In the genomic region with DNA sequence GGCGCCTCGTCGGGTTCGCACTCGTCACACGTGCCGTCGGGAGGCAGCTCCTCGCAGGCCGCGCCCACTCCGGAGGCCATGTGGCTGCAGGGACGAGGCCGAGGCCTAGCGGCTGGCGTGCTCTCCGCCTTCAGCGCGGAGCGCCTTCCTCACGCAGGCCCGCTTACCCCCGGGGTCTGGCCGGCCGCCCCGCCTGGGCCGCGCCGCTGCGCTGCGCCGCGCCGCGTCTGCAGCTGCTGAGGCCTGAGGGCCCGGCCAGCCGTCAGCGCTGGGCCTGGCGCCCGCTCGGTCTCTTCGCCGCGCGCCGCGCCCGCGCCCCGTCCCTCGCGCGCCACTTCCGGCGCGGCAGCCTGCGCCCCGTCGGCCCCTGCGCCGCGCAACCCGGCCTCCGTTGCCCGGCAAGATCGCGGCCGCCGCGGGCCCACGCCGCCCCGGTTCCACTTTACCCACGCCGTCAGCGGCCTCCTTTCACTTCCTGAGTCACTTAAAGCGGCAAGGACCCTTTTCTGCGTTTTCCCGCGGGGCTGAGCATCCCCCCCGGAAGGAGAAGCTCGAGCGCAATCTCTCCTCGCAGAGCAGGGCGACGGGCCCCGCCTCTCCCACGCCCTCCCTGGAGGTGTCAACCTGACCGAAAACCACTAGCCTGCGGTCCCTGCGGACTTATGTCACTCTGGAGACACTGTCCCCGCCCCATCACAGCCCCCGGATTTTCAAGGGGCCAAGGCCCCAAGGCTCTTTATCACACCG, we compare ENCODE assay signal across 8 mouse cellular contexts. TPM values are rescaled to one million over a fixed set of nuclear protein-coding genes. Genes with fewer than 3 reads are reported as not detected.
A peak's percentile ranks its signal among the peaks of the same experiment; 100 is the strongest.
DNase-seq lines count a peak whose midpoint lies in the region; ATAC-seq and TF ChIP-seq lines count a peak whose summit lies in the region.

No protein-coding gene starts in this region.

- WGBS in forebrain, embryonic 16.5 days, result under 1% methylated on average over 90 of the region's 94 CpGs
- WGBS in lung, adult 2 months, result under 1% methylated on average over 94 of the region's 94 CpGs
- under 1% methylated on average over 94 of the region's 94 CpGs for WGBS in neural tube, embryonic 15.5 days

- H3K9ac ChIP-seq in forebrain, embryonic 16.5 days (replicated peaks; ENCODE audit: low read depth, low read length), result peak overlapping the region; percentile 93
- peak overlapping the region; percentile 79 for H3K9ac ChIP-seq in neural tube, embryonic 15.5 days (replicated peaks)

- no peaks in the 10 kb centered on the region for H3K27me3 ChIP-seq in G1E (ENCODE audit: insufficient read depth, low read length)
- no peaks in the 10 kb centered on the region for H3K27me3 ChIP-seq in forebrain, embryonic 16.5 days (replicated peaks; ENCODE audit: control insufficient read depth, insufficient read depth, low read length)
- no peaks in the 10 kb centered on the region for H3K27me3 ChIP-seq in neural tube, embryonic 15.5 days (replicated peaks)

- no peak for TF ChIP-seq CTCF in G1E (IDR thresholded peaks at IDR 0.05; ENCODE audit: low read depth, low read length)
- TF ChIP-seq CTCF in layer of hippocampus, adult 2 months (conservative IDR thresholded peaks at IDR 0.05), result no peak
- no peak for TF ChIP-seq CTCF in lung, adult 2 months (IDR thresholded peaks at IDR 0.05; ENCODE audit: insufficient read depth, low read length)

- H3K4me3 ChIP-seq in G1E (ENCODE audit: low read depth, low read length), result peak overlapping the region; percentile 79
- H3K4me3 ChIP-seq in forebrain, embryonic 16.5 days (replicated peaks; ENCODE audit: low read length), result peak overlapping the region; percentile 73
- H3K4me3 ChIP-seq in layer of hippocampus, adult 2 months, result peak overlapping the region; percentile 79
- H3K4me3 ChIP-seq in lung, adult 2 months (replicated peaks; ENCODE audit: extremely low read depth, low read depth, low read length), result peak overlapping the region; percentile 57
- H3K4me3 ChIP-seq in neural tube, embryonic 15.5 days (replicated peaks), result peak overlapping the region; percentile 89

- H3K36me3 ChIP-seq in G1E (replicated peaks), result peaks cover 13% of the 10 kb centered on the region
- H3K36me3 ChIP-seq in forebrain, embryonic 16.5 days (ENCODE audit: control insufficient read depth, insufficient read depth), result no peaks in the 10 kb centered on the region
- H3K36me3 ChIP-seq in neural tube, embryonic 15.5 days, result no peaks in the 10 kb centered on the region

- intact Hi-C loops in heart, postnatal 36 days (cut with DNase I), result loop anchor here (1.0 to 5.0 kb wide), 4 partner anchors 52 to 308 kb away; partner anchors contain the start of genes Fjx1 and Ldlrad3

- peaks cover 9% of the 10 kb centered on the region for H3K9me3 ChIP-seq in G1E (replicated peaks)
- H3K9me3 ChIP-seq in forebrain, embryonic 16.5 days (ENCODE audit: control insufficient read depth, low read length), result no peaks in the 10 kb centered on the region
- no peaks in the 10 kb centered on the region for H3K9me3 ChIP-seq in neural tube, embryonic 15.5 days (replicated peaks)

- H3K4me2 ChIP-seq in forebrain, embryonic 16.5 days (ENCODE audit: low read length), result peak overlapping the region; percentile 87
- H3K4me2 ChIP-seq in neural tube, embryonic 15.5 days, result peak overlapping the region; percentile 83

- H3K27ac ChIP-seq in forebrain, embryonic 16.5 days (ENCODE audit: low read length), result peak overlapping the region; percentile 96
- peak overlapping the region; percentile 98 for H3K27ac ChIP-seq in layer of hippocampus, adult 2 months
- peak overlapping the region; percentile 97 for H3K27ac ChIP-seq in neural tube, embryonic 15.5 days (replicated peaks)

- peaks cover 40% of the 10 kb centered on the region for H3K4me1 ChIP-seq in G1E (ENCODE audit: insufficient read depth, low read depth, low read length)
- H3K4me1 ChIP-seq in forebrain, embryonic 16.5 days (replicated peaks; ENCODE audit: control insufficient read depth, insufficient read depth, low read length), result peaks cover 23% of the 10 kb centered on the region
- peaks cover 12% of the 10 kb centered on the region for H3K4me1 ChIP-seq in lung, adult 2 months (ENCODE audit: control insufficient read depth, insufficient read depth, low read length)
- peaks cover 31% of the 10 kb centered on the region for H3K4me1 ChIP-seq in neural tube, embryonic 15.5 days

- TF ChIP-seq POLR2A in lung, adult 2 months (IDR thresholded peaks at IDR 0.05; ENCODE audit: borderline replicate concordance, extremely low read depth, low read depth, low read length), result peak; percentile 60; the same call in 1 of the 2 replicates

- peak; percentile 96 for ATAC-seq in G1E (ENCODE audit: extremely low read depth, insufficient number of reproducible peaks, low FRiP score, poor library complexity, severe bottlenecking)
- ATAC-seq in forebrain, embryonic 16.5 days, result peak; percentile 92
- ATAC-seq in neural tube, embryonic 15.5 days (ENCODE audit: low FRiP score), result peak; percentile 95

- DNase-seq in G1E (ENCODE audit: low spot score), result peak; percentile 82
- DNase-seq in cerebellum, adult 18-20 months, result peak; percentile 86 to 88
- DNase-seq in heart, postnatal 36 days, result peak; percentile 79 to 88
- peak; percentile 87 to 91 for DNase-seq in layer of hippocampus, adult 2 months (ENCODE audit: low spot score in 2 of 2)
- peak; percentile 89 for DNase-seq in lung, adult 2 months
- DNase-seq in testis, postnatal 10 days (ENCODE audit: low spot score), result peak; percentile 86

RNA-seq across cellular contexts. Expression of gene Trim44, which starts 6.8 kb away (rescaled TPM):
- 73.9 and 82.4 TPM in 2 replicates for total RNA-seq in G1E (2014; fragmentation: Nextera tagmentation)
- total RNA-seq in G1E (2017), result 63.1 and 75.0 TPM in 2 replicates
- 18.5 and 22.1 TPM in 2 replicates for polyA plus RNA-seq in G1E (2012)
- polyA plus RNA-seq in forebrain, embryonic 16.5 days (2015; fragmentation: Nextera tagmentation; extraction: Ambion mirVana), result 43.7 and 48.2 TPM in 2 replicates
- 10 to 100 TPM; 26.4 to 30.0 TPM for total RNA-seq in heart, postnatal 36 days (2021)
- 100 to 1,000 TPM; 169 to 171 TPM for total RNA-seq in layer of hippocampus, adult 2 months (2021)
- polyA plus RNA-seq in lung, adult 2 months (2012; rRNA removed), result 26.9 and 34.2 TPM in 2 replicates
- 51.2 and 56.2 TPM in 2 replicates for polyA plus RNA-seq in neural tube, embryonic 15.5 days (2015; fragmentation: Nextera tagmentation; extraction: Ambion mirVana)

RNA-seq across cellular contexts. Expression of gene Fjx1, which starts 51.5 kb away (rescaled TPM):
- not detected in 2 replicates for total RNA-seq in G1E (2014; fragmentation: Nextera tagmentation)
- total RNA-seq in G1E (2017), result 0.46 and 0.76 TPM in 2 replicates
- polyA plus RNA-seq in G1E (2012), result not detected in 2 replicates
- polyA plus RNA-seq in forebrain, embryonic 16.5 days (2015; fragmentation: Nextera tagmentation; extraction: Ambion mirVana), result 26.5 and 29.9 TPM in 2 replicates
- under 1 TPM; 0.51 to 0.53 TPM for total RNA-seq in heart, postnatal 36 days (2021)
- 10 to 100 TPM; 52.9 to 53.6 TPM for total RNA-seq in layer of hippocampus, adult 2 months (2021)
- polyA plus RNA-seq in lung, adult 2 months (2012; rRNA removed), result 6.2 and 6.6 TPM in 2 replicates
- polyA plus RNA-seq in neural tube, embryonic 15.5 days (2015; fragmentation: Nextera tagmentation; extraction: Ambion mirVana), result 31.6 and 38.5 TPM in 2 replicates

Comparison
In these comparisons a context has a peak if more than half of its experiments do, and no peak if none do; other contexts are left out.
1. Peak in every context shown above with its lines: DNase-seq, ATAC-seq, H3K4me3 ChIP-seq and H3K27ac ChIP-seq.